In the genomic region with DNA sequence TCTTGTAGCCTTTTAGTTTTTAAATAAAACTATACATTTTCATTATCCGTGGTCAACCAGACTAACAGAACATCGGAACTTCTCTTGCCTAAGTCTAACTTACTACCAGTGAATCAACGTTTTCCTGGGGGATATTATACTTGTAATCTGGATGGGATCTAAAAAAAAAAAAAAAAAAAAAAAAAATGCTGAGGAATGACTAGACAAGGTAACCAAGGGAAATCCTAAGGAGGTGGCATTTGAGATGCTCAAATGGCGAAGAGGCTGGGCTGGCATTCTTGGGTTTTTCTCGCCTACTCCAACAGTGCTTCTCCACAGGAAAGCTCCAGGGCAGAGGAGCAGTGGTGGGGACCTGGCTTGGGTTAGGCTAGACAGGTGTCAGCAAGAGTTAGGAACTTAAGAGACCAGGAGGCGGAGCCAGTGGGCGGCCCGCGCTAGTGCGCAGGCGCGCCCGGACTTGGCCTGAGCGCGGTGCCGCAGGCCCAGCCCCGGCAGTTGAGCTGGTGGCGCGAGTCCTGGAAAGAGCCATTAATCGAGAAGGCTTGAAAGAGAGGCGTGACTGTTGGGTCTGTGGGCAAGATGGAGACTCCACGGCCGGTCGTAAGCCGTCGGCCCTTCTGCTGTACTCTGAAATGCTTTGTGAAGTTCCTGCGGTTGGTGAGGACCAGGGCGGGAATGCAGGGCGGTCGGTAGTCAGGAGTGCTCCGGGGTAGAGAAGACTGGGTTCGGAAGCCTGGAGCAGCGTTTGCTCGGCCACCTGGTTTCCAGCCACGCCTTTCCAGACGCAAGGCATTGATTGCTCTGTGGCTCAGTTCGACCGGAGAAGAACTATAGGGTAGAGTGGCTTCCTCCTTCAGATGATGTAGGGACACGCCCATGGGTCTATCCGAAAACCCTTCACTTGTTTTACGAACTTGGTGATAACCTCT, we compare ENCODE assay signal across 8 mouse cellular contexts. TPM values are rescaled to one million over a fixed set of nuclear protein-coding genes. Genes with fewer than 3 reads are reported as not detected.
DNase-seq lines count a peak whose midpoint lies in the region; ATAC-seq and TF ChIP-seq lines count a peak whose summit lies in the region.

A gene (plus strand): TSS at position 423 of the 929 bp plus-strand sequence.

- H3K4me3 ChIP-seq in hindbrain, embryonic 15.5 days = peak within 1 kb of the TSS; percentile 70
- peak within 1 kb of the TSS; percentile 65 for H3K4me3 ChIP-seq in left cerebral cortex, adult 2 months

- H3K4me2 ChIP-seq in hindbrain, embryonic 15.5 days = peak within 1 kb of the TSS; percentile 82

- no peaks in the 10 kb centered on the region for H3K36me3 ChIP-seq in hindbrain, embryonic 15.5 days

- intact Hi-C loops in left cerebral cortex, adult 2 months (cut with DNase I) = loop anchor here (2.0 kb wide), 2 partner anchors 90 to 184 kb away; no protein-coding TSS in a partner anchor

- H3K9me3 ChIP-seq in hindbrain, embryonic 15.5 days = no peaks in the 10 kb centered on the region

- ATAC-seq in hindbrain, embryonic 15.5 days (ENCODE audit: low FRiP score, low read depth) = peak; percentile 84
- ATAC-seq in megakaryocyte, adult 5-6 weeks (ENCODE audit: poor library complexity, severe bottlenecking) = peak; percentile 44

- H3K9ac ChIP-seq in hindbrain, embryonic 15.5 days = peak within 1 kb of the TSS; percentile 62

- peaks cover 32% of the 10 kb centered on the region for H3K4me1 ChIP-seq in hindbrain, embryonic 15.5 days (replicated peaks)

- H3K27ac ChIP-seq in hindbrain, embryonic 15.5 days (replicated peaks) = peak within 1 kb of the TSS; percentile 76
- H3K27ac ChIP-seq in left cerebral cortex, adult 2 months = no peak within 1 kb of the TSS

- 4% methylated on average over 41 of the region's 41 CpGs for WGBS in hindbrain, embryonic 15.5 days

- TF ChIP-seq CTCF in left cerebral cortex, adult 2 months (IDR thresholded peaks at IDR 0.05) = peak; percentile 37

- H3K27me3 ChIP-seq in hindbrain, embryonic 15.5 days = no peaks in the 10 kb centered on the region

- DNase-seq in T-cell, adult 2 months (ENCODE audit: low spot score) = peak; percentile 72
- peak; percentile 79 to 88 for DNase-seq in cerebellum, postnatal 25 days
- DNase-seq in frontal cortex, postnatal 36 days (ENCODE audit: low spot score in 2 of 2) = peak; percentile 72 to 82
- peak; percentile 70 to 71 for DNase-seq in left cerebral cortex, adult 2 months (ENCODE audit: extremely low spot score in 1 of 2, low spot score in 2 of 2)
- peak; percentile 73 to 79 for DNase-seq in right cerebral cortex, adult 2 months (ENCODE audit: low spot score in 2 of 2)
- DNase-seq in urinary bladder, postnatal 14 days (ENCODE audit: low spot score) = peak; percentile 89

RNA-seq across cellular contexts. Expression of the gene that starts here (rescaled TPM):
- 35.7 TPM in 2 replicates for polyA plus RNA-seq in hindbrain, embryonic 15.5 days (2015; fragmentation: Nextera tagmentation; extraction: Ambion mirVana)
- total RNA-seq in left cerebral cortex, adult 2 months (2021) = 1 to 10 TPM; 6.7 to 8.1 TPM
- 120 and 138 TPM in 2 replicates for total RNA-seq in megakaryocyte, adult 5-6 weeks (2015)
- total RNA-seq in megakaryocyte, adult 5-6 weeks (2017) = 35.9 and 46.7 TPM in 2 replicates

Comparison
In these comparisons a context has a peak if more than half of its experiments do, and no peak if none do; other contexts are left out.
1. RNA of the gene that starts here (total RNA-seq): 35.9 to 138 TPM in megakaryocyte, adult 5-6 weeks; 6.7 to 8.1 TPM in left cerebral cortex, adult 2 months; every median in the first group is over 4 times any median in the second.
2. Peak in every context shown above with its lines, with median percentiles within 50 percentile points of each other: DNase-seq.